ENCODE assay signal across 9 mouse cellular contexts in the genomic region with DNA sequence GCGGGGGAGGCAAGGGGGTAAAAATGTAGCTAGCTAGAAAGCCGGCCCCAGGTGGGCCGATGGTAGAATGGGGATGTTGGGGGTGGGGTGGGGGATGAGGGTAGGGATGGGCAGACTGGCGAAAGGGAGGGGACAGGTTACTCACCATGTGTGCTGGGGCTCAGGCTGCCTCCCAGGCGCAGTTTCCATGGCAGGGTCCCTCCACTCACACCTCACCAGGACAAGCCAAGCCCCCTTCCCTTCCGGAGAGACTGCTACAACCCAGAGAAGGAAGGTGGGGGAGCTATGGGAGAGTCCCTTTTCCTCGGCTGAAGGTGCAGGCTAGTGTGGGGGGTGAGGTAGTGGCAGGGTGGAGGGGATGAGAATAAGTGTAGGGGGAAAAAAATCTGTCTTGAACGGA. TPM values are rescaled to one million over a fixed set of nuclear protein-coding genes. Genes with fewer than 3 reads are reported as not detected.
DNase-seq lines count a peak whose midpoint lies in the region; ATAC-seq and TF ChIP-seq lines count a peak whose summit lies in the region.
"Had no signal": no experiment of that assay in that cellular context is flagged by ENCODE, and none has a peak within 500 bp of the region (broad histone marks: within the 10 kb centered on the region; RNA-seq: fewer than 3 reads in every experiment).

No protein-coding gene starts in this region.

- no peaks in the 10 kb centered on the region for H3K9me3 ChIP-seq in kidney, embryonic 16.5 days (ENCODE audit: low read length)
- H3K9me3 ChIP-seq in hindbrain, embryonic 10.5 days: no peaks in the 10 kb centered on the region
- H3K9me3 ChIP-seq in midbrain, embryonic 16.5 days (replicated peaks; ENCODE audit: control insufficient read depth, low read length, poor library complexity, severe bottlenecking): no peaks in the 10 kb centered on the region
- H3K9me3 ChIP-seq in lung, postnatal 0 days (ENCODE audit: low read length): no peaks in the 10 kb centered on the region

- H3K4me1 ChIP-seq in kidney, embryonic 16.5 days (ENCODE audit: insufficient read depth, low read length): peaks cover 20% of the 10 kb centered on the region
- peaks cover 37% of the 10 kb centered on the region for H3K4me1 ChIP-seq in hindbrain, embryonic 10.5 days (replicated peaks)
- H3K4me1 ChIP-seq in midbrain, embryonic 16.5 days (ENCODE audit: control insufficient read depth, insufficient read depth, low read length): peaks cover 45% of the 10 kb centered on the region
- H3K4me1 ChIP-seq in lung, postnatal 0 days (ENCODE audit: insufficient read depth, low read depth, low read length): peaks cover 9% of the 10 kb centered on the region; the same call in 1 of the 2 replicates

- under 1% methylated on average over 8 of the region's 8 CpGs for WGBS in kidney, embryonic 16.5 days
- WGBS in hindbrain, embryonic 10.5 days: 1% methylated on average over 8 of the region's 8 CpGs
- 0% methylated on average over 8 of the region's 8 CpGs for WGBS in midbrain, embryonic 16.5 days
- 4% methylated on average over 8 of the region's 8 CpGs for WGBS in lung, postnatal 0 days

- H3K27me3 ChIP-seq in kidney, embryonic 16.5 days (ENCODE audit: insufficient read depth, low read length): peaks cover 40% of the 10 kb centered on the region
- peaks cover 76% of the 10 kb centered on the region for H3K27me3 ChIP-seq in hindbrain, embryonic 10.5 days (ENCODE audit: insufficient read depth, poor library complexity, severe bottlenecking)
- H3K27me3 ChIP-seq in midbrain, embryonic 16.5 days (ENCODE audit: control insufficient read depth, insufficient read depth, low read depth, low read length): no peaks in the 10 kb centered on the region
- H3K27me3 ChIP-seq in lung, postnatal 0 days (replicated peaks; ENCODE audit: insufficient read depth, low read length): peaks cover 32% of the 10 kb centered on the region

- peak overlapping the region; percentile 62 for H3K4me3 ChIP-seq in kidney, embryonic 16.5 days (ENCODE audit: low read length)
- H3K4me3 ChIP-seq in hindbrain, embryonic 10.5 days: peak overlapping the region; percentile 73
- H3K4me3 ChIP-seq in midbrain, embryonic 16.5 days (ENCODE audit: low read depth, low read length): peak overlapping the region; percentile 90
- no peak overlapping the region for H3K4me3 ChIP-seq in lung, postnatal 0 days (ENCODE audit: low read depth, low read length)

- TF ChIP-seq CTCF in lung, postnatal 0 days (IDR thresholded peaks at IDR 0.05): no peak

- H3K9ac ChIP-seq in kidney, embryonic 16.5 days (replicated peaks; ENCODE audit: low read length): no peak overlapping the region
- H3K9ac ChIP-seq in midbrain, embryonic 16.5 days (ENCODE audit: low read depth, low read length): peak overlapping the region; percentile 98
- H3K9ac ChIP-seq in lung, postnatal 0 days (replicated peaks; ENCODE audit: low read depth): no peak overlapping the region

- DNase-seq in kidney, postnatal 25 days: no peak
- DNase-seq in cerebellum, postnatal 14 days: peak; percentile 66 to 68
- no peak for DNase-seq in hindbrain, embryonic 10.5 days (ENCODE audit: low spot score)
- no peak for DNase-seq in adrenal gland, postnatal 14 days
- DNase-seq in left cerebral cortex, postnatal 10 days (ENCODE audit: extremely low spot score in 1 of 2, low spot score in 2 of 2): no peak
- DNase-seq in lung, postnatal 0 days (ENCODE audit: low spot score): no peak
- DNase-seq: lung, postnatal 10 days had no signal

- no peaks in the 10 kb centered on the region for H3K36me3 ChIP-seq in kidney, embryonic 16.5 days (ENCODE audit: insufficient read depth, low read length)
- H3K36me3 ChIP-seq in hindbrain, embryonic 10.5 days: no peaks in the 10 kb centered on the region
- peaks cover 7% of the 10 kb centered on the region for H3K36me3 ChIP-seq in midbrain, embryonic 16.5 days (ENCODE audit: control insufficient read depth, insufficient read depth, low read length)
- H3K36me3 ChIP-seq in lung, postnatal 0 days (ENCODE audit: insufficient read depth, low read length): no peaks in the 10 kb centered on the region

- H3K27ac ChIP-seq in kidney, embryonic 16.5 days (ENCODE audit: low read length): no peak overlapping the region
- peak overlapping the region; percentile 86 for H3K27ac ChIP-seq in hindbrain, embryonic 10.5 days
- peak overlapping the region; percentile 95 for H3K27ac ChIP-seq in midbrain, embryonic 16.5 days (ENCODE audit: low read length)
- H3K27ac ChIP-seq in lung, postnatal 0 days (ENCODE audit: low read length): no peak overlapping the region

- peak overlapping the region; percentile 100 for H3K4me2 ChIP-seq in kidney, embryonic 16.5 days (replicated peaks; ENCODE audit: low read depth, low read length)
- H3K4me2 ChIP-seq in midbrain, embryonic 16.5 days (ENCODE audit: low read length): peak overlapping the region; percentile 66
- H3K4me2 ChIP-seq in lung, postnatal 0 days (replicated peaks; ENCODE audit: low read depth, low read length): no peak overlapping the region

- intact Hi-C loops in left cerebral cortex, postnatal 10 days (cut with DNase I): no loop called here

- no peak for ATAC-seq in kidney, embryonic 16.5 days (ENCODE audit: low FRiP score, low TSS enrichment)
- ATAC-seq in midbrain, embryonic 16.5 days: peak; percentile 34
- ATAC-seq in lung, postnatal 0 days: no peak

- no peak for TF ChIP-seq EP300 in lung, postnatal 0 days (IDR thresholded peaks at IDR 0.05)

RNA-seq across cellular contexts. Expression of gene Jph4, which starts 0.9 kb away (rescaled TPM):
- 0.45 and 0.51 TPM in 2 replicates for polyA plus RNA-seq in kidney, embryonic 16.5 days (2015; fragmentation: Nextera tagmentation; extraction: Ambion mirVana)
- polyA plus RNA-seq in hindbrain, embryonic 10.5 days (2016; fragmentation: Nextera tagmentation; extraction: Ambion mirVana): 0.75 and 1.7 TPM in 2 replicates
- 37.3 and 40.3 TPM in 2 replicates for polyA plus RNA-seq in midbrain, embryonic 16.5 days (2015; fragmentation: Nextera tagmentation; extraction: Ambion mirVana)
- 3.3 and 5.9 TPM in 2 replicates for total RNA-seq in adrenal gland, postnatal 14 days (2021)
- total RNA-seq in left cerebral cortex, postnatal 10 days (2021): 100 to 1,000 TPM; 368 to 375 TPM
- polyA plus RNA-seq in lung, postnatal 0 days (2015; fragmentation: Nextera tagmentation; extraction: Ambion mirVana): 0.08 and 0.17 TPM in 2 replicates

RNA-seq across cellular contexts. Expression of gene Ap1g2, which starts 9.5 kb away (rescaled TPM):
- polyA plus RNA-seq in kidney, embryonic 16.5 days (2015; fragmentation: Nextera tagmentation; extraction: Ambion mirVana): 23.2 and 23.3 TPM in 2 replicates
- polyA plus RNA-seq in hindbrain, embryonic 10.5 days (2016; fragmentation: Nextera tagmentation; extraction: Ambion mirVana): 14.5 and 16.3 TPM in 2 replicates
- 9.0 and 9.2 TPM in 2 replicates for polyA plus RNA-seq in midbrain, embryonic 16.5 days (2015; fragmentation: Nextera tagmentation; extraction: Ambion mirVana)
- total RNA-seq in adrenal gland, postnatal 14 days (2021): 26.6 and 36.1 TPM in 2 replicates
- total RNA-seq in left cerebral cortex, postnatal 10 days (2021): 10 to 100 TPM; 14.6 to 18.0 TPM
- polyA plus RNA-seq in lung, postnatal 0 days (2015; fragmentation: Nextera tagmentation; extraction: Ambion mirVana): 11.5 and 13.3 TPM in 2 replicates

RNA-seq across cellular contexts. Expression of gene Thtpa, which starts 21.3 kb away (rescaled TPM):
- 27.1 and 28.9 TPM in 2 replicates for polyA plus RNA-seq in kidney, embryonic 16.5 days (2015; fragmentation: Nextera tagmentation; extraction: Ambion mirVana)
- polyA plus RNA-seq in hindbrain, embryonic 10.5 days (2016; fragmentation: Nextera tagmentation; extraction: Ambion mirVana): 24.4 and 26.1 TPM in 2 replicates
- 37.0 and 38.6 TPM in 2 replicates for polyA plus RNA-seq in midbrain, embryonic 16.5 days (2015; fragmentation: Nextera tagmentation; extraction: Ambion mirVana)
- total RNA-seq in adrenal gland, postnatal 14 days (2021): 11.3 and 15.8 TPM in 2 replicates
- total RNA-seq in left cerebral cortex, postnatal 10 days (2021): 10 to 100 TPM; 31.4 to 31.5 TPM
- 13.6 and 14.1 TPM in 2 replicates for polyA plus RNA-seq in lung, postnatal 0 days (2015; fragmentation: Nextera tagmentation; extraction: Ambion mirVana)

RNA-seq across cellular contexts. Expression of gene Zfhx2, which starts 23.7 kb away (rescaled TPM):
- 4.3 and 6.0 TPM in 2 replicates for polyA plus RNA-seq in kidney, embryonic 16.5 days (2015; fragmentation: Nextera tagmentation; extraction: Ambion mirVana)
- 8.8 and 17.7 TPM in 2 replicates for polyA plus RNA-seq in hindbrain, embryonic 10.5 days (2016; fragmentation: Nextera tagmentation; extraction: Ambion mirVana)
- polyA plus RNA-seq in midbrain, embryonic 16.5 days (2015; fragmentation: Nextera tagmentation; extraction: Ambion mirVana): 25.9 and 34.6 TPM in 2 replicates
- total RNA-seq in adrenal gland, postnatal 14 days (2021): 7.3 and 9.8 TPM in 2 replicates
- 10 to 100 TPM; 26.6 to 27.2 TPM for total RNA-seq in left cerebral cortex, postnatal 10 days (2021)
- polyA plus RNA-seq in lung, postnatal 0 days (2015; fragmentation: Nextera tagmentation; extraction: Ambion mirVana): 1.0 and 1.7 TPM in 2 replicates

Comparison
In these comparisons a context has a peak if more than half of its experiments do, and no peak if none do; other contexts are left out.
1. H3K27ac ChIP-seq: peak in hindbrain, embryonic 10.5 days (single experiment) and midbrain, embryonic 16.5 days (single experiment); none in kidney, embryonic 16.5 days (single experiment) and lung, postnatal 0 days (single experiment).
2. DNase-seq: peak in cerebellum, postnatal 14 days (2 of 2); none in kidney, postnatal 25 days (0 of 2), hindbrain, embryonic 10.5 days (single experiment), adrenal gland, postnatal 14 days (single experiment), left cerebral cortex, postnatal 10 days (0 of 2) and lung, postnatal 0 days (single experiment).
3. RNA of gene Jph4, which starts 0.9 kb away (polyA plus RNA-seq): 37.3 to 40.3 TPM in midbrain, embryonic 16.5 days; 0.75 to 1.7 TPM in hindbrain, embryonic 10.5 days, 0.45 to 0.51 TPM in kidney, embryonic 16.5 days and 0.08 to 0.17 TPM in lung, postnatal 0 days; every median in the first group is over 10 times any median in the second.